Mouse (Mus musculus): ENCODE data around the gene Samd15.

- TF ChIP-seq GATA1 (IDR thresholded peaks at IDR 0.05; ENCODE audit: borderline replicate concordance, low read length), result no peak
- no peak for TF ChIP-seq FLI1 (IDR thresholded peaks at IDR 0.05; ENCODE audit: low read length)
These were observed 50.6 kb downstream of the Samd15 start for GRCm38 (mm10) chr12:87250161-87250560.
